Mouse (Mus musculus): ENCODE data around the gene BC048679. TPM values are rescaled to one million over a fixed set of nuclear protein-coding genes. Genes with fewer than 3 reads are reported as not detected.

Gene BC048679
- total RNA-seq, 2 experiments from 2014 or later = not detected

- DNase-seq = no peak
These were observed 21.2 kb downstream of the BC048679 start for GRCm38 (mm10) chr7:81476833-81477232.

- DNase-seq = no peak
These were observed 22.9 kb downstream of the BC048679 start for GRCm38 (mm10) chr7:81475221-81475620.

- no peak for DNase-seq
These were observed 33.1 kb downstream of the BC048679 start for GRCm38 (mm10) chr7:81464906-81465450.

- DNase-seq = peak; percentile 45 to 52
These were observed 34.0 kb downstream of the BC048679 start for GRCm38 (mm10) chr7:81464116-81464515.

GRCm38 (mm10) chr7:81462815-81463214 is 35.3 kb downstream of the BC048679 start:
- no peak for DNase-seq

GRCm38 (mm10) chr7:81455155-81455651 is 42.9 kb downstream of the BC048679 start, which contains the start of gene Cpeb1:
Gene Cpeb1, minus strand, starts transcription at chr7:81455465.
- DNase-seq = peak; percentile 85 to 86

- DNase-seq = peak; percentile 77 to 82
These were observed 43.6 kb downstream of the BC048679 start for GRCm38 (mm10) chr7:81454331-81455039.

GRCm38 (mm10) chr7:81453443-81454274 is 44.4 kb downstream of the BC048679 start:
- peak; percentile 50 to 64 for DNase-seq

GRCm38 (mm10) chr7:81452971-81453441 is 45.1 kb downstream of the BC048679 start:
- DNase-seq = peak; percentile 72 to 78

Other genes starting within 250 kb of the BC048679 start
- gene Rps17, start 153.0 kb downstream of the BC048679 start, total RNA-seq (2021) = 1,000 to 10,000 TPM; 1,209 to 1,218 TPM
- 10 to 100 TPM; 17.8 to 37.6 TPM for gene Cpeb1, start 42.8 kb downstream of the BC048679 start, total RNA-seq (2021)
- gene Ap3b2, start 4.4 kb downstream of the BC048679 start, total RNA-seq (2021) = 10 to 100 TPM in 1 of 2 experiments, 1 to 10 TPM in 1; 7.2 to 11.0 TPM
- gene Fsd2, start 68.7 kb upstream of the BC048679 start, total RNA-seq (2021) = 1 to 10 TPM in 1 of 2 experiments, under 1 TPM in 1; 0.95 to 1.3 TPM
- 10 to 100 TPM; 20.4 to 21.2 TPM for gene Whamm, start 73.0 kb upstream of the BC048679 start, total RNA-seq (2021)
- 1 to 10 TPM; 2.3 to 5.1 TPM for gene Homer2, start 209.2 kb upstream of the BC048679 start, total RNA-seq (2021)

Measured in adrenal gland, postnatal 36 days (tissue).